Mouse (Mus musculus) myocyte (in vitro differentiated cells): ENCODE measurements around the gene Bin2. TPM values are rescaled to one million over a fixed set of nuclear protein-coding genes. Genes with fewer than 3 reads are reported as not detected.
A peak's percentile ranks its signal among the peaks of the same experiment; 100 is the strongest.
"Not testable (repeated sequence)": the region's sequence is repeated elsewhere in the genome, so short reads cannot be mapped to it uniquely, and the experiment has no call there.

Experiments used
- H3K27me3 ChIP-seq: one replicate; pipeline ENCODE4 v1.6.1; 2011; ENCODE audit not compliant: control insufficient read depth, insufficient read depth, insufficient read length
- H3K36me3 ChIP-seq: one replicate; pipeline ENCODE4 v1.6.1; 2011; ENCODE audit not compliant: control insufficient read depth, insufficient read depth
- H3K4me2 ChIP-seq: one replicate; pipeline ENCODE4 v1.6.1; 2011; ENCODE audit warnings: low read depth, control low read depth
- H3K4me3 ChIP-seq: one replicate; pipeline ENCODE4 v1.5.1; 2011; ENCODE audit warnings: mild to moderate bottlenecking, control low read depth, moderate library complexity
- H3K79me2 ChIP-seq: one replicate; pipeline ENCODE4 v1.6.1; 2011; ENCODE audit not compliant: control insufficient read depth, insufficient read depth
- H3ac ChIP-seq: one replicate; pipeline ENCODE4 v1.6.1; 2011; ENCODE audit not compliant: control insufficient read depth, insufficient read length
- CEBPB ChIP-seq: IDR thresholded peaks from 2 replicates; pipeline ENCODE4 v1.6.1; 2011; ENCODE audit warnings: mild to moderate bottlenecking, moderate library complexity; ENCODE audit not compliant: poor library complexity, insufficient read depth, severe bottlenecking
- E2F4 ChIP-seq: IDR thresholded peaks from one replicate; pipeline ENCODE4 v1.6.1; 2011; ENCODE audit warnings: mild to moderate bottlenecking, control low read depth, moderate library complexity; ENCODE audit not compliant: insufficient read depth
- MAX ChIP-seq: IDR thresholded peaks from one replicate; pipeline ENCODE4 v1.6.1; 2011; ENCODE audit warnings: low read depth, mild to moderate bottlenecking, control low read depth
- MYOD1 ChIP-seq, 3 experiments: IDR thresholded peaks; one replicate each; pipeline ENCODE4 v1.6.1; 2011; ENCODE audit warnings: control low read depth in 2 of 3, low read depth in 2 of 3, mild to moderate bottlenecking in 2 of 3, moderate library complexity in 1 of 3; ENCODE audit not compliant: insufficient read length in 2 of 3, control insufficient read depth in 1 of 3
- MYOG ChIP-seq, 3 experiments: IDR thresholded peaks; one replicate each; pipeline ENCODE4 v1.6.1; 2011; ENCODE audit warnings: control low read depth in 2 of 3, low read depth in 2 of 3, mild to moderate bottlenecking in 2 of 3; ENCODE audit not compliant: insufficient read length in 2 of 3, control insufficient read depth in 1 of 3, insufficient read depth in 1 of 3
- POLR2A ChIP-seq: IDR thresholded peaks from one replicate; pipeline ENCODE4 v1.6.1; 2011; ENCODE audit warnings: low read depth, mild to moderate bottlenecking, control low read depth, moderate library complexity; ENCODE audit not compliant: insufficient read length
- POLR2AphosphoS2 ChIP-seq: IDR thresholded peaks from one replicate; pipeline ENCODE4 v1.6.1; 2011; ENCODE audit warnings: low read depth, control low read depth; ENCODE audit not compliant: insufficient read length
- REST ChIP-seq: IDR thresholded peaks from one replicate; pipeline ENCODE4 v1.6.1; 2011; ENCODE audit warnings: mild to moderate bottlenecking, control low read depth, moderate library complexity; ENCODE audit not compliant: insufficient read depth, insufficient read length
- SRF ChIP-seq: IDR thresholded peaks from one replicate; pipeline ENCODE4 v1.6.1; 2011; ENCODE audit warnings: low read depth; ENCODE audit not compliant: control insufficient read depth, insufficient read length
- TCF12 ChIP-seq: IDR thresholded peaks from one replicate; pipeline ENCODE4 v1.6.1; 2011; ENCODE audit warnings: mild to moderate bottlenecking, control low read depth; ENCODE audit not compliant: poor library complexity, insufficient read depth, severe bottlenecking
- TCF3 ChIP-seq: IDR thresholded peaks from one replicate; pipeline ENCODE4 v1.6.1; 2011; ENCODE audit warnings: low read depth, control low read depth; ENCODE audit not compliant: insufficient read length
- USF1 ChIP-seq: IDR thresholded peaks from one replicate; pipeline ENCODE4 v1.6.1; 2011; ENCODE audit warnings: low read depth, mild to moderate bottlenecking, control low read depth, moderate library complexity
- polyA plus RNA-seq: library from polyadenylated mRNA; unstranded; fragments of >200 nt; fragmentation: generic; extraction: Trizol; gene quantifications from one replicate; pipeline ENCODE4 v1.2.1, GENCODE M21; 2012; ENCODE audit warnings: missing spikeins

Gene Bin2
- polyA plus RNA-seq, 1 experiment = not detected

DNA sequence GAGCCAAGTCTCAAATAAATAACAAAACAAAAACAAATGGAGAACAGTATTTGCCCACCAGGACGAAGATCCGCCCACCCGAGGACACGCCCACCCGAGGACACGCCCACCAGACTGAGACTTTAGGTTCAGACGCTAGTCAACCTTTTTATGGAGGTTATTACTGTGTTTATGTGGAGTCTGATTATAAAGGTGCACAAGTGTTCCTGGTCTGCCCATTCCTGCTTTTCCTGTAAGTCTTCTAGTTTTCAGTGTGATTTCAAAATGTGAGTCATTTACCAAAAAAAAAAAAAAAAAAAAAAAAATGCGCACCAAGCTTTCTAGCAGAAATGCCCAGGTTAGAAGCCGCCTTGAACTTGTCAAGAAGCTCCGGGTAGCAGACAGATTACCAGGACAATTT lies 42.1 kb downstream of the Bin2 start:
- no peaks in the 10 kb centered on the region for H3K36me3 ChIP-seq
- no peak for TF ChIP-seq MAX
- TF ChIP-seq CEBPB = no peak
- TF ChIP-seq E2F4 = no peak
- no peak for TF ChIP-seq POLR2A
- no peak for TF ChIP-seq MYOD1 (IDR thresholded peaks at IDR 0.05; ENCODE audit: control insufficient read depth in 1 of 3, insufficient read length in 2 of 3, low read depth in 2 of 3)
- TF ChIP-seq MYOG (IDR thresholded peaks at IDR 0.05; ENCODE audit: control insufficient read depth in 1 of 3, insufficient read depth in 1 of 3, insufficient read length in 2 of 3, low read depth in 2 of 3) = no peak
- H3K79me2 ChIP-seq = no peaks in the 10 kb centered on the region
- no peaks in the 10 kb centered on the region for H3K27me3 ChIP-seq
- H3K4me3 ChIP-seq = no peak overlapping the region
- H3ac ChIP-seq = no peak overlapping the region
- H3K4me2 ChIP-seq = peak overlapping the region; percentile 69

DNA sequence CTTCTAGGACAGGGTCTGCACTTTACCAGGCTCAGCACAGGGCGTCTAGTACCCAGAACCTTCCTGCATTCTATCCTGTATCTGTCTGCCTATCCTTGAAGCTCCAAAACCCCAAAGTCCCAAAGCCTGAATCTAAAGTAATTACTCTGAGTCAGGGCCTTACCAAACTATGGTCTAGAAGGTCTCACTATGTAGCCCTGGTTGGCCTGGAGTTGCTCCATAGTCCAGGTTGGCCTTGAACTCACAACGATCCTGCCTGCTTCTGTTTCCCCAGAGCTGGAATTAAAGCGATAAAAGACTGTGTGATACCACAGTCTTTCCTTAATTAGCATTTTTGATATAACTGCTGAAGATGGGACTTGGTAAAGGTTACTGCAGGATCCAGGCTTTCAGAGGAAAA lies 44.9 kb downstream of the Bin2 start:
- peaks cover 9% of the 10 kb centered on the region for H3K36me3 ChIP-seq
- H3K4me2 ChIP-seq = no peak overlapping the region
- H3K4me3 ChIP-seq = no peak overlapping the region
- no peaks in the 10 kb centered on the region for H3K27me3 ChIP-seq
- H3K79me2 ChIP-seq = no peaks in the 10 kb centered on the region
- H3ac ChIP-seq = no peak overlapping the region
- TF ChIP-seq MAX = no peak
- TF ChIP-seq SRF = no peak
- TF ChIP-seq POLR2AphosphoS2 = no peak
- TF ChIP-seq MYOG (IDR thresholded peaks at IDR 0.05; ENCODE audit: control insufficient read depth in 1 of 3, insufficient read depth in 1 of 3, insufficient read length in 2 of 3, low read depth in 2 of 3) = no peak
- TF ChIP-seq MYOD1 (IDR thresholded peaks at IDR 0.05; ENCODE audit: control insufficient read depth in 1 of 3, insufficient read length in 2 of 3, low read depth in 2 of 3) = no peak
- no peak for TF ChIP-seq POLR2A
- no peak for TF ChIP-seq TCF3
- TF ChIP-seq CEBPB = no peak
- TF ChIP-seq E2F4 = no peak
- no peak for TF ChIP-seq REST

DNA sequence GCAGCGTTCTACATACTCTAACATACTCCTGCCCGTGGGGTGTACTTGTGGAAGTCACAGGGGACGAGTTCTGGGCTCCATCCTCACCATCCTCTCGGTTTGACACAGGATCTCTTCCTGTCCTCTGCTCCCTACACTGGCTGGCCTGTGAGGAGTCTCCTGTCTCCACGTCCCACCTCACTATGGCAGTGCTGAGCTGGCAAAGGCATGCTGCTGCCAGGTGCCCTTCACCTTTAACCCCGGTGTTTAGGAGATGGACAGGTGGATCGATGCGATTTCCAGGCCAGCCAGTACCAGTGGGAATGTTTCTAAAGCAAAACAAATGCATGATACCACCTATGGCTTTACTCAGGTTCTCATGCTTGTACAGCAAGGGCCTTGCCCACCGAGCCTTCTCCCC lies 45.6 kb downstream of the Bin2 start:
- no peaks in the 10 kb centered on the region for H3K79me2 ChIP-seq
- H3K4me2 ChIP-seq = no peak overlapping the region
- no peak for TF ChIP-seq REST
- no peak for TF ChIP-seq TCF3
- TF ChIP-seq MYOG (IDR thresholded peaks at IDR 0.05; ENCODE audit: control insufficient read depth in 1 of 3, insufficient read depth in 1 of 3, insufficient read length in 2 of 3, low read depth in 2 of 3) = no peak
- no peak for TF ChIP-seq E2F4
- TF ChIP-seq SRF = no peak
- no peak for TF ChIP-seq POLR2AphosphoS2
- TF ChIP-seq POLR2A = no peak
- no peak for TF ChIP-seq CEBPB
- TF ChIP-seq MAX = no peak
- no peak for TF ChIP-seq TCF12
- no peak for TF ChIP-seq MYOD1 (IDR thresholded peaks at IDR 0.05; ENCODE audit: control insufficient read depth in 1 of 3, insufficient read length in 2 of 3, low read depth in 2 of 3)
- no peak for TF ChIP-seq USF1
- no peaks in the 10 kb centered on the region for H3K27me3 ChIP-seq
- no peak overlapping the region for H3K4me3 ChIP-seq
- H3ac ChIP-seq = no peak overlapping the region
- H3K36me3 ChIP-seq = peaks cover 16% of the 10 kb centered on the region

DNA sequence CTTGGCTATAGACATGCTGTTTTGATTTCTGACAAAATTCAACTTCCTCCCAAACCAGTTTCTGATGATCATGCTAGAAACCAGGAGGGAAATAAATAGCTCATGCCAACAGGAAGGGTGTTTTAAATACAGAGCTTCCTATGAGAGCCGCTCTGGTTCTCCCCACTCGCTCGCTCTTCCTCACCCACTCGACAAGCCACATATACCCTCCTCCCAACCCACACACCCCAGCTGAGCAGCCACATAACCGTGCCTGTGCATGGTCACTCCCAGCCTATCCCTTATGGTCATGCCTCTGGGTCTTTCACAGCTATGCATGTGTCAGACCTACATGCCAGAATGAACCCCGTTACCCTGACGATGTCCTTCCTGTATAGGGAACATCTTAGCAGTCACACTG lies 47.2 kb downstream of the Bin2 start:
- Histone ChIP-seq H3K36me3 (peaks cover 32% of the 10 kb centered on the region), H3K4me3 (no peak overlapping the region), H3ac (no peak overlapping the region), H3K4me2 (no peak overlapping the region), H3K79me2 (peaks cover 6% of the 10 kb centered on the region), H3K27me3 (no peaks in the 10 kb centered on the region)
- TF ChIP-seq MAX (no peak), POLR2A (no peak), USF1 (no peak), REST (no peak), POLR2AphosphoS2 (no peak), CEBPB (no peak), TCF12 (no peak), TCF3 (no peak)

DNA sequence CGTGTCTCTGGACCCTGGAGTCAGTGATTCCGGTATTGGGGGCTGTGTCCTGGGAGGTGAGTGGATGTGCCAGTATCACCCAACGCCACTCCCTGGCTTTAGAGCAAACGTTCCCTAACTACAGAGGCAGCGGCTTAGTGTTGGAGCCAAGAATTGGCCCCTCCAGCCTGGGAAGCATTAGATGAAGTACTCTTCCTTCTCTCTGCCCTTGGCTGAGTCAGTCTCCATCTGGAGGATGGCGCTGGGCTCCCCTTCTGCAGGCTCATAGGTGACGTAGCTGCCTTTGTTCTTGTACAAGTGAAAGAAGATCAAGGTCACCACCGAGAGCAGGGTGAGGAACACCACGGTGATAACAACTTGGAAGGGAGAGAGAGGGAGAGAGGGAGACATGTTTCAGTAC lies 47.7 kb downstream of the Bin2 start:
- H3K27me3 ChIP-seq, H3K4me2 ChIP-seq, H3K4me3 ChIP-seq, H3ac ChIP-seq: not testable (repeated sequence)
- Histone ChIP-seq H3K36me3 (peaks cover 32% of the 10 kb centered on the region), H3K79me2 (peaks cover 11% of the 10 kb centered on the region)
